Mouse (Mus musculus): ENCODE measurements around the gene Acot8. TPM values are rescaled to one million over a fixed set of nuclear protein-coding genes. Genes with fewer than 3 reads are reported as not detected.

Gene Acot8
- total and polyA plus RNA-seq, 3 experiments = 12.9 to 51.6 (median 20.8) TPM

DNA sequence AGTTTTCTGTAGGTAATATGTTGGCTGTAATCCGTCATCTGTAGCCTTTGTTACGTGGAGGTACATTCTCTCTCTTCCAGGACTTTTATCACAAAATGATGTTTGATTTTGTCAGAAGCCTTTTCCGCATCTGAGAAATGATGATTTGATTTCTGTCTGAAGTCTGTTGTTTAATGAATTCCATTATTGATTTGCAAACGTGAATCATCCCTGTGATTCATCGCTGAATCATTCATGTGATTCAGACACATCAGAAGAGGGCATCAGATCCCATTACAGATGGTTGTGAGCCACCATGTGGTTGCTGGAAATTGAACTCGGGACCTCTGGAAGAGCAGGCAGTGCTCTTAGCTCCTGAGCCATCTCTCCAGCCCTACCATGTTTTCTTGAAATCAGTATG lies 55.7 kb downstream of the Acot8 start:
- Histone ChIP-seq H3K36me3 (replicated peaks) (peaks cover 71% of the 10 kb centered on the region), H3K4me3 (ENCODE audit: low read depth, low read length) (no peak overlapping the region), H3K9me3 (replicated peaks) (no peaks in the 10 kb centered on the region), H3K4me1 (ENCODE audit: insufficient read depth, low read depth, low read length) (peaks cover 28% of the 10 kb centered on the region), H3K27me3 (ENCODE audit: insufficient read depth, low read length) (no peaks in the 10 kb centered on the region)
- no peak for TF ChIP-seq GATA1 (IDR thresholded peaks at IDR 0.05; ENCODE audit: borderline replicate concordance, low read length)
- TF ChIP-seq TAL1 (conservative IDR thresholded peaks at IDR 0.05; ENCODE audit: low read depth, low read length) = no peak
- no peak for TF ChIP-seq POLR2AphosphoS5 (IDR thresholded peaks at IDR 0.05; ENCODE audit: insufficient replicate concordance, low read depth, low read length)
- no peak for TF ChIP-seq GATA2 (IDR thresholded peaks at IDR 0.05; ENCODE audit: borderline replicate concordance, low read depth, low read length)
- TF ChIP-seq CTCF (IDR thresholded peaks at IDR 0.05; ENCODE audit: low read depth, low read length) = no peak
- no peak for DNase-seq (ENCODE audit: low spot score)
- ATAC-seq (ENCODE audit: extremely low read depth, insufficient number of reproducible peaks, low FRiP score, poor library complexity, severe bottlenecking) = no peak

DNA sequence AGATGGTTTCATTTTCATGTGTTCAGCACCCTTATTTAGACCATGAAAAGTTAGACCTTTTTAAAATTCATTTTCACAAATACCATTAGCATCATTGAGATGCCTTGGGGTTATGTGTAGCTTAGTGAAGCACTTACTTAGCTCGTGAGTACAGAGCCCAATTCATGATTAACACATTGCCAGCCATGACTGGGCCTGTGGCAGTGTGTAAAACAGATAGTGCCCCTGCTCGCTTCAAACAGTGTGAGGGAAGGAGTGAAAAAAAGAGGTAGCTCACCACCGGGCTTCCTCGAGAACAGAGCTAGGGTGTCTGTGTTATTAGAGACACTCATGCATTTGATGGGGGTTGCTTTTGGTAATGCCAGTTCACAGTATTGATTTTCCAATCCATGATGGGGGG lies 56.5 kb downstream of the Acot8 start:
- Histone ChIP-seq H3K4me1 (ENCODE audit: insufficient read depth, low read depth, low read length) (peaks cover 28% of the 10 kb centered on the region), H3K36me3 (replicated peaks) (peaks cover 63% of the 10 kb centered on the region), H3K4me3 (ENCODE audit: low read depth, low read length) (no peak overlapping the region)

DNA sequence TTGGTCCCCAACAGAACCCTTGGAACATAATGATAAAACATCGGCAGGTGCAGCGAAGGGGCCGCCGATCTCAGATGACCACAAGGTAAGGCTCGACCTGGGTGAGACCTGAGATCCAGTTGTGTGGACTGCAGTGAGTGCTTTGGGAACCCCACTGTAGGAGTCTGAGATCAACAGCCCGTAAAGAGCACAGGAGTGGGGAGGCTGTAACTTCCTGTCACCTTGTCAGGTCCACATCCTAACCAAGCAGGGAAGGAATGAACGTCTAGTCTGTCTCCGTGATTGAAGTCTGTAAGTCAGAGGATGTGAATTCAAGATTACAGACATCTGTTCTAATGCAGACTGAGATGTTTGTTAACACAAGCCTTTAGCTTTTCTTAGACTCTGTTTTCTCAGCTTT lies 58.0 kb downstream of the Acot8 start:
- DNase-seq (ENCODE audit: low spot score) (no peak), ATAC-seq (ENCODE audit: extremely low read depth, insufficient number of reproducible peaks, low FRiP score, poor library complexity, severe bottlenecking) (no peak)
- H3K4me1 ChIP-seq (ENCODE audit: insufficient read depth, low read depth, low read length) = peaks cover 25% of the 10 kb centered on the region

More for the DNA sequence above, 56.5 kb downstream of the Acot8 start:
- Histone ChIP-seq H3K9me3 (replicated peaks) (no peaks in the 10 kb centered on the region), H3K27me3 (ENCODE audit: insufficient read depth, low read length) (peaks cover 4% of the 10 kb centered on the region)
- TF ChIP-seq POLR2AphosphoS5 (IDR thresholded peaks at IDR 0.05; ENCODE audit: insufficient replicate concordance, low read depth, low read length) (no peak), GATA1 (IDR thresholded peaks at IDR 0.05; ENCODE audit: borderline replicate concordance, low read length) (no peak), GATA2 (IDR thresholded peaks at IDR 0.05; ENCODE audit: borderline replicate concordance, low read depth, low read length) (no peak), TAL1 (conservative IDR thresholded peaks at IDR 0.05; ENCODE audit: low read depth, low read length) (no peak)
- no peak for DNase-seq (ENCODE audit: low spot score)
- no peak for ATAC-seq (ENCODE audit: extremely low read depth, insufficient number of reproducible peaks, low FRiP score, poor library complexity, severe bottlenecking)

DNA sequence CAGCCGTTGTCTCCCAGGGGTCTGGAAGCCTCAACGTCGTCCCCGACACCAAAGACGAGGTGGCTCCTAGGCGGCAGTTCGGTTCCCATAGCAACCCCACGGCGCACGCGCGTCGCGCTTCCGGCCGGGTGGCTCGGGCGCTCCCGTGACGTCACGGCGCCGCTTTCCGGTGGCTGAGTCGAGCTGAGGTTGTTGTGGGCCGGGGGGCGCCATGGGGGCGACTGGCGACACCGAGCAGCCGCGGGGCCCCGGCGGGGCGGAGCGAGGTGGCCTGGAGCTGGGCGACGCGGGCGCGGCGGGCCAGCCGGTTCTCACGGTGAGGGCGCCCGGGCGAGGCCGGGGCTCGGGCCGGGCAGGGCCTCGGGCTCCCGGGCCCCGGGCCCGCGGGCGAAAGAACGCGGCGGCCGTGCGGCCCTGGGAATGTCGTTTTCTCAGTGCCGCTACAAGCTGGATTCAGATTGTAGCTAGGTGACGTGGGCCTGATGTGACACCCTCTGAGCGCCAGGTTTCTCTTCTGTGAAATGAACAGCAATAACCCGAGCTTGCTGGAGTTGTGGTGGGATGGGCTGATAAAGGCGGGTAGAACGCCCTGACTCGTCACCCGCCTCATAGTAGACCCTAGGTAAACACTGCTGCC lies 58.7 kb downstream of the Acot8 start, which contains the start of the genes Wfdc3 and Dnttip1:
Wfdc3 (minus strand) TSS at position 89 of the 637 bp plus-strand sequence.
Dnttip1 (plus strand) TSS at position 141 of the 637 bp plus-strand sequence.
- ATAC-seq (ENCODE audit: extremely low read depth, insufficient number of reproducible peaks, low FRiP score, poor library complexity, severe bottlenecking) = peak; percentile 84
- TF ChIP-seq GATA1 (IDR thresholded peaks at IDR 0.05; ENCODE audit: borderline replicate concordance, low read length) (no peak), CTCF (IDR thresholded peaks at IDR 0.05; ENCODE audit: low read depth, low read length) (no peak), TAL1 (conservative IDR thresholded peaks at IDR 0.05; ENCODE audit: low read depth, low read length) (no peak), POLR2AphosphoS5 (IDR thresholded peaks at IDR 0.05; ENCODE audit: insufficient replicate concordance, low read depth, low read length) (no peak), GATA2 (IDR thresholded peaks at IDR 0.05; ENCODE audit: borderline replicate concordance, low read depth, low read length) (no peak)
- H3K4me1 ChIP-seq (ENCODE audit: insufficient read depth, low read depth, low read length) = peaks cover 25% of the 10 kb centered on the region
- H3K4me3 ChIP-seq (ENCODE audit: low read depth, low read length) = peak within 1 kb of the TSS; percentile 82
- peak; percentile 96 for DNase-seq (ENCODE audit: low spot score)
- H3K9me3 ChIP-seq (replicated peaks) = no peaks in the 10 kb centered on the region
- peaks cover 41% of the 10 kb centered on the region for H3K36me3 ChIP-seq (replicated peaks)
- peaks cover 15% of the 10 kb centered on the region for H3K27me3 ChIP-seq (ENCODE audit: insufficient read depth, low read length)

More for the DNA sequence above, 58.0 kb downstream of the Acot8 start:
- Histone ChIP-seq H3K9me3 (replicated peaks) (no peaks in the 10 kb centered on the region), H3K27me3 (ENCODE audit: insufficient read depth, low read length) (peaks cover 12% of the 10 kb centered on the region), H3K4me3 (ENCODE audit: low read depth, low read length) (peak overlapping the region; percentile 82), H3K36me3 (replicated peaks) (peaks cover 48% of the 10 kb centered on the region)
- TF ChIP-seq GATA2 (IDR thresholded peaks at IDR 0.05; ENCODE audit: borderline replicate concordance, low read depth, low read length) = no peak
- no peak for TF ChIP-seq CTCF (IDR thresholded peaks at IDR 0.05; ENCODE audit: low read depth, low read length)
- no peak for TF ChIP-seq POLR2AphosphoS5 (IDR thresholded peaks at IDR 0.05; ENCODE audit: insufficient replicate concordance, low read depth, low read length)

DNA sequence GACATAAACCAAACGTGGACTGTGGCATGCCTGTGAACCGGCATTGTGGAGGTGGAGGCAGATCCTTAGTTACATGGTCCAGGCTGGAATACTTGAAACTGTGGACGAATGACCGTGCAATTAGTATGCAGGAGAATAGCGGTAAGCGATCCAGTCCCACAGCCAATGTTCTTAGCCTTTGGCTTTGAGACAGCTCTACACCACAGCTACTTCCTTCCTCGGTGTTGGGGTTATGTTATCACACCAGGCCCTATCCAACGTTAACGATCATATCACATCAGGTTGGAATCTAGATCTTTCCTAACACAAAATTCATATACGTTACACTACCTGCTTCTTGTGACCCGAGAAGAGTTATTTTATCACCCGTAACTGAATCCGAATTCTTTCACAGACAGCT lies 59.7 kb downstream of the Acot8 start:
- no peak for ATAC-seq (ENCODE audit: extremely low read depth, insufficient number of reproducible peaks, low FRiP score, poor library complexity, severe bottlenecking)
- TF ChIP-seq GATA1 (IDR thresholded peaks at IDR 0.05; ENCODE audit: borderline replicate concordance, low read length) (no peak), TAL1 (conservative IDR thresholded peaks at IDR 0.05; ENCODE audit: low read depth, low read length) (no peak), CTCF (IDR thresholded peaks at IDR 0.05; ENCODE audit: low read depth, low read length) (no peak), POLR2AphosphoS5 (IDR thresholded peaks at IDR 0.05; ENCODE audit: insufficient replicate concordance, low read depth, low read length) (no peak), GATA2 (IDR thresholded peaks at IDR 0.05; ENCODE audit: borderline replicate concordance, low read depth, low read length) (no peak)
- peaks cover 18% of the 10 kb centered on the region for H3K27me3 ChIP-seq (ENCODE audit: insufficient read depth, low read length)
- peak overlapping the region; percentile 82; the same call in 1 of the 2 replicates for H3K4me3 ChIP-seq (ENCODE audit: low read depth, low read length)
- no peak for DNase-seq (ENCODE audit: low spot score)
- peaks cover 31% of the 10 kb centered on the region for H3K36me3 ChIP-seq (replicated peaks)
- peaks cover 25% of the 10 kb centered on the region for H3K4me1 ChIP-seq (ENCODE audit: insufficient read depth, low read depth, low read length)
- H3K9me3 ChIP-seq (replicated peaks) = no peaks in the 10 kb centered on the region

Other genes starting within 250 kb of the Acot8 start
Only the 20 nearest of the 29 such genes appear.
- gene Wfdc10, start 148.8 kb downstream of the Acot8 start, total RNA-seq (2014; fragmentation: Nextera tagmentation) = not detected in 2 replicates
- 0.64 TPM in 1 of 2 replicates, not detected in the other for gene Wfdc10, start 148.8 kb downstream of the Acot8 start, total RNA-seq (2017)
- not detected in 2 replicates for gene Wfdc10, start 148.8 kb downstream of the Acot8 start, polyA plus RNA-seq (2012)
- gene Wfdc9, start 148.3 kb downstream of the Acot8 start, total RNA-seq (2014; fragmentation: Nextera tagmentation) = not detected in 2 replicates
- gene Wfdc9, start 148.3 kb downstream of the Acot8 start, total RNA-seq (2017) = not detected in 2 replicates
- gene Wfdc9, start 148.3 kb downstream of the Acot8 start, polyA plus RNA-seq (2012) = not detected in 2 replicates
- gene Wfdc11, start 130.8 kb downstream of the Acot8 start, total RNA-seq (2014; fragmentation: Nextera tagmentation) = not detected in 2 replicates
- gene Wfdc11, start 130.8 kb downstream of the Acot8 start, total RNA-seq (2017) = not detected in 2 replicates
- gene Wfdc11, start 130.8 kb downstream of the Acot8 start, polyA plus RNA-seq (2012) = not detected in 2 replicates
- gene Wfdc13, start 119.8 kb downstream of the Acot8 start, total RNA-seq (2014; fragmentation: Nextera tagmentation) = not detected in 2 replicates
- gene Wfdc13, start 119.8 kb downstream of the Acot8 start, total RNA-seq (2017) = 0.11 TPM in 1 of 2 replicates, not detected in the other
- gene Wfdc13, start 119.8 kb downstream of the Acot8 start, polyA plus RNA-seq (2012) = not detected in 2 replicates
- gene Spint4, start 106.4 kb downstream of the Acot8 start, total RNA-seq (2014; fragmentation: Nextera tagmentation) = not detected in 2 replicates
- 0.16 TPM in 1 of 2 replicates, not detected in the other for gene Spint4, start 106.4 kb downstream of the Acot8 start, total RNA-seq (2017)
- not detected in 2 replicates for gene Spint4, start 106.4 kb downstream of the Acot8 start, polyA plus RNA-seq (2012)
- not detected in 2 replicates for gene Spint5, start 89.6 kb downstream of the Acot8 start, total RNA-seq (2014; fragmentation: Nextera tagmentation)
- gene Spint5, start 89.6 kb downstream of the Acot8 start, total RNA-seq (2017) = not detected in 2 replicates
- not detected in 2 replicates for gene Spint5, start 89.6 kb downstream of the Acot8 start, polyA plus RNA-seq (2012)
- gene Wfdc3, start 59.0 kb downstream of the Acot8 start, total RNA-seq (2014; fragmentation: Nextera tagmentation) = 1.4 and 2.0 TPM in 2 replicates
- 0.98 and 1.5 TPM in 2 replicates for gene Wfdc3, start 59.0 kb downstream of the Acot8 start, total RNA-seq (2017)
- gene Wfdc3, start 59.0 kb downstream of the Acot8 start, polyA plus RNA-seq (2012) = 0.03 TPM in 1 of 2 replicates, not detected in the other
- 58.1 and 86.2 TPM in 2 replicates for gene Dnttip1, start 58.9 kb downstream of the Acot8 start, total RNA-seq (2014; fragmentation: Nextera tagmentation)
- gene Dnttip1, start 58.9 kb downstream of the Acot8 start, total RNA-seq (2017) = 18.0 and 23.8 TPM in 2 replicates
- 122 and 135 TPM in 2 replicates for gene Dnttip1, start 58.9 kb downstream of the Acot8 start, polyA plus RNA-seq (2012)
- 351 and 411 TPM in 2 replicates for gene Ube2c, start 35.0 kb downstream of the Acot8 start, total RNA-seq (2014; fragmentation: Nextera tagmentation)
- 127 and 135 TPM in 2 replicates for gene Ube2c, start 35.0 kb downstream of the Acot8 start, total RNA-seq (2017)
- gene Ube2c, start 35.0 kb downstream of the Acot8 start, polyA plus RNA-seq (2012) = 102 and 111 TPM in 2 replicates
- not detected in 2 replicates for gene Tnnc2, start 24.9 kb downstream of the Acot8 start, total RNA-seq (2014; fragmentation: Nextera tagmentation)
- gene Tnnc2, start 24.9 kb downstream of the Acot8 start, total RNA-seq (2017) = not detected in 2 replicates
- gene Tnnc2, start 24.9 kb downstream of the Acot8 start, polyA plus RNA-seq (2012) = not detected in 2 replicates
- gene Snx21, start 19.1 kb downstream of the Acot8 start, total RNA-seq (2014; fragmentation: Nextera tagmentation) = 4.7 and 6.8 TPM in 2 replicates
- 1.3 and 1.7 TPM in 2 replicates for gene Snx21, start 19.1 kb downstream of the Acot8 start, total RNA-seq (2017)
- gene Snx21, start 19.1 kb downstream of the Acot8 start, polyA plus RNA-seq (2012) = 3.5 and 5.0 TPM in 2 replicates
- 7.1 and 10.2 TPM in 2 replicates for gene Zswim3, start 216 bp upstream of the Acot8 start, total RNA-seq (2014; fragmentation: Nextera tagmentation)
- 4.2 and 5.3 TPM in 2 replicates for gene Zswim3, start 216 bp upstream of the Acot8 start, total RNA-seq (2017)
- gene Zswim3, start 216 bp upstream of the Acot8 start, polyA plus RNA-seq (2012) = 1.1 and 1.2 TPM in 2 replicates
- gene Zswim1, start 17.8 kb upstream of the Acot8 start, total RNA-seq (2014; fragmentation: Nextera tagmentation) = 19.0 and 22.2 TPM in 2 replicates
- gene Zswim1, start 17.8 kb upstream of the Acot8 start, total RNA-seq (2017) = 3.8 and 4.1 TPM in 2 replicates
- gene Zswim1, start 17.8 kb upstream of the Acot8 start, polyA plus RNA-seq (2012) = 33.9 and 38.4 TPM in 2 replicates
- not detected in 2 replicates for gene Spata25, start 23.7 kb upstream of the Acot8 start, total RNA-seq (2014; fragmentation: Nextera tagmentation)
- gene Spata25, start 23.7 kb upstream of the Acot8 start, total RNA-seq (2017) = not detected in 2 replicates
- not detected in 2 replicates for gene Spata25, start 23.7 kb upstream of the Acot8 start, polyA plus RNA-seq (2012)
- 24.7 and 40.4 TPM in 2 replicates for gene Ctsa, start 28.0 kb upstream of the Acot8 start, total RNA-seq (2014; fragmentation: Nextera tagmentation)
- 58.7 and 67.0 TPM in 2 replicates for gene Ctsa, start 28.0 kb upstream of the Acot8 start, total RNA-seq (2017)
- 37.0 and 68.2 TPM in 2 replicates for gene Ctsa, start 28.0 kb upstream of the Acot8 start, polyA plus RNA-seq (2012)
- gene Neurl2, start 28.6 kb upstream of the Acot8 start, total RNA-seq (2014; fragmentation: Nextera tagmentation) = not detected in 2 replicates
- gene Neurl2, start 28.6 kb upstream of the Acot8 start, total RNA-seq (2017) = 0.27 TPM in 1 of 2 replicates, not detected in the other
- 0.10 TPM in 1 of 2 replicates, not detected in the other for gene Neurl2, start 28.6 kb upstream of the Acot8 start, polyA plus RNA-seq (2012)
- gene Pltp, start 52.8 kb upstream of the Acot8 start, total RNA-seq (2014; fragmentation: Nextera tagmentation) = not detected in 2 replicates
- gene Pltp, start 52.8 kb upstream of the Acot8 start, total RNA-seq (2017) = not detected in 2 replicates
- not detected in 2 replicates for gene Pltp, start 52.8 kb upstream of the Acot8 start, polyA plus RNA-seq (2012)
- gene Pcif1, start 74.4 kb upstream of the Acot8 start, total RNA-seq (2014; fragmentation: Nextera tagmentation) = 54.7 and 61.3 TPM in 2 replicates
- 31.7 and 35.5 TPM in 2 replicates for gene Pcif1, start 74.4 kb upstream of the Acot8 start, total RNA-seq (2017)
- 137 TPM in 2 replicates for gene Pcif1, start 74.4 kb upstream of the Acot8 start, polyA plus RNA-seq (2012)
- 30.6 and 31.4 TPM in 2 replicates for gene Zfp335, start 106.9 kb upstream of the Acot8 start, total RNA-seq (2014; fragmentation: Nextera tagmentation)
- 8.7 and 9.8 TPM in 2 replicates for gene Zfp335, start 106.9 kb upstream of the Acot8 start, total RNA-seq (2017)
- 48.3 and 49.6 TPM in 2 replicates for gene Zfp335, start 106.9 kb upstream of the Acot8 start, polyA plus RNA-seq (2012)
- gene Mmp9, start 135.9 kb upstream of the Acot8 start, total RNA-seq (2014; fragmentation: Nextera tagmentation) = not detected in 2 replicates
- gene Mmp9, start 135.9 kb upstream of the Acot8 start, total RNA-seq (2017) = 0.76 and 0.82 TPM in 2 replicates
- gene Mmp9, start 135.9 kb upstream of the Acot8 start, polyA plus RNA-seq (2012) = 0.63 and 0.76 TPM in 2 replicates